Mouse (Mus musculus) MEL (cell line): ENCODE data around the gene Rell1. TPM values are rescaled to one million over a fixed set of nuclear protein-coding genes. Genes with fewer than 3 reads are reported as not detected.

Experiments
- DNase-seq: peaks from one replicate; pipeline ENCODE4 v3.0.0; 2011; ENCODE audit warnings: low read depth, low spot score
- H3K27ac ChIP-seq: 2 replicates; pipeline ENCODE4 v1.5.1; 2012; ENCODE audit warnings: low read depth, mild to moderate bottlenecking, control low read depth, low read length, moderate library complexity; ENCODE audit not compliant: control insufficient read depth
- H3K27me3 ChIP-seq, 2 experiments: fragments of 150-350 bp in 1 of 2; sonication (generic) in 1 of 2; 2 replicates each; pipeline ENCODE4 v1.6.1; 2012; ENCODE audit warnings: low read length in 2 of 2, mild to moderate bottlenecking in 2 of 2, improper control_type of control experiment in 1 of 2, moderate library complexity in 1 of 2; ENCODE audit not compliant: insufficient read depth in 2 of 2, control insufficient read depth in 1 of 2
- H3K36me3 ChIP-seq, 2 experiments: 2 replicates each; pipeline ENCODE4 v1.6.1; 2012 to 2014; ENCODE audit warnings: low read length in 2 of 2, improper control_type of control experiment in 1 of 2, inconsistent platforms in 1 of 2, mild to moderate bottlenecking in 1 of 2; ENCODE audit not compliant: insufficient read depth in 2 of 2, control insufficient read depth in 1 of 2
- H3K4me1 ChIP-seq, 2 experiments: fragments of 150-350 bp in 1 of 2; sonication (generic) in 1 of 2; 2 replicates each; pipeline ENCODE4 v1.6.1; 2012; ENCODE audit warnings: low read length in 2 of 2, improper control_type of control experiment in 1 of 2, mild to moderate bottlenecking in 1 of 2; ENCODE audit not compliant: insufficient read depth in 2 of 2, control insufficient read depth in 1 of 2
- H3K4me3 ChIP-seq, 2 experiments: fragments of 150-350 bp in 1 of 2; sonication (generic) in 1 of 2; 2 replicates each; pipeline ENCODE4 v1.5.1; 2012; ENCODE audit warnings: low read depth in 2 of 2, low read length in 2 of 2, mild to moderate bottlenecking in 2 of 2, moderate library complexity in 2 of 2, control low read depth in 1 of 2, improper control_type of control experiment in 1 of 2; ENCODE audit not compliant: control insufficient read depth in 1 of 2, insufficient read depth in 1 of 2
- H3K79me2 ChIP-seq: 2 replicates; pipeline ENCODE4 v1.6.1; 2012; ENCODE audit warnings: mild to moderate bottlenecking, low read length, moderate library complexity; ENCODE audit not compliant: control insufficient read depth, poor library complexity, insufficient read depth
- H3K9ac ChIP-seq: 2 replicates; pipeline ENCODE4 v1.6.1; 2012; ENCODE audit warnings: low read depth, mild to moderate bottlenecking, control low read depth, low read length, moderate library complexity; ENCODE audit not compliant: control insufficient read depth, poor library complexity, severe bottlenecking
- H3K9me3 ChIP-seq: fragments of 150-350 bp; sonication (generic); replicated peaks from 2 replicates; pipeline ENCODE4 v1.6.1; 2012; ENCODE audit warnings: mild to moderate bottlenecking, low read length, improper control_type of control experiment, moderate library complexity; ENCODE audit not compliant: insufficient read depth
- BHLHE40 ChIP-seq: IDR thresholded peaks from 2 replicates; pipeline ENCODE4 v1.6.1; 2012; ENCODE audit warnings: low read depth, mild to moderate bottlenecking, inconsistent platforms, low read length, improper control_type of control experiment, borderline replicate concordance
- CHD1 ChIP-seq: IDR thresholded peaks from 2 replicates; pipeline ENCODE4 v1.6.1; 2012; ENCODE audit warnings: low read depth, mild to moderate bottlenecking, inconsistent platforms, low read length, improper control_type of control experiment
- GATA1 ChIP-seq: IDR thresholded peaks from 2 replicates; pipeline ENCODE4 v1.6.1; 2011; ENCODE audit warnings: low read depth, low read length, improper control_type of control experiment
- KAT2A ChIP-seq: conservative IDR thresholded peaks from 2 replicates; pipeline ENCODE4 v1.6.1; 2012; ENCODE audit warnings: low read depth, low read length, improper control_type of control experiment, inconsistent platforms
- MAFK ChIP-seq: IDR thresholded peaks from 2 replicates; pipeline ENCODE4 v1.6.1; 2011; ENCODE audit warnings: low read depth, mild to moderate bottlenecking, low read length, improper control_type of control experiment, borderline replicate concordance
- MAX ChIP-seq: IDR thresholded peaks from 2 replicates; pipeline ENCODE4 v1.6.1; 2011; ENCODE audit warnings: low read length, improper control_type of control experiment
- MAZ ChIP-seq: IDR thresholded peaks from 2 replicates; pipeline ENCODE4 v1.6.1; 2012; ENCODE audit warnings: low read depth, mild to moderate bottlenecking, inconsistent platforms, low read length, improper control_type of control experiment
- MXI1 ChIP-seq: IDR thresholded peaks from 2 replicates; pipeline ENCODE4 v1.6.1; 2011; ENCODE audit warnings: mild to moderate bottlenecking, low read depth, low read length, improper control_type of control experiment
- MYB ChIP-seq: IDR thresholded peaks from 2 replicates; pipeline ENCODE4 v1.6.1; 2011; ENCODE audit warnings: mild to moderate bottlenecking, low read depth, low read length, improper control_type of control experiment
- NRF1 ChIP-seq: IDR thresholded peaks from 2 replicates; pipeline ENCODE4 v1.6.1; 2014; ENCODE audit warnings: low read depth, mild to moderate bottlenecking, inconsistent platforms, low read length, improper control_type of control experiment, moderate library complexity; ENCODE audit not compliant: poor library complexity, insufficient read depth, severe bottlenecking
- POLR2AphosphoS2 ChIP-seq: IDR thresholded peaks from 2 replicates; pipeline ENCODE4 v1.6.1; 2011; ENCODE audit warnings: low read length, improper control_type of control experiment
- POLR2AphosphoS5 ChIP-seq: IDR thresholded peaks from 2 replicates; pipeline ENCODE4 v1.6.1; 2012; ENCODE audit warnings: low read depth, borderline replicate concordance, mild to moderate bottlenecking, inconsistent platforms, low read length, moderate library complexity, mixed read lengths
- RAD21 ChIP-seq: IDR thresholded peaks from 2 replicates; pipeline ENCODE4 v1.6.1; 2011; ENCODE audit warnings: mild to moderate bottlenecking, low read depth, low read length, improper control_type of control experiment
- TAL1 ChIP-seq: IDR thresholded peaks from 2 replicates; pipeline ENCODE4 v1.6.1; 2012; ENCODE audit warnings: mild to moderate bottlenecking, inconsistent platforms, low read length, moderate library complexity, mixed read lengths
- TBP ChIP-seq: IDR thresholded peaks from 2 replicates; pipeline ENCODE4 v1.8.0; 2011; ENCODE audit warnings: low read depth, low read length, improper control_type of control experiment
- TCF12 ChIP-seq: IDR thresholded peaks from 2 replicates; pipeline ENCODE4 v1.6.1; 2014; ENCODE audit warnings: low read depth, mild to moderate bottlenecking, inconsistent platforms, low read length, improper control_type of control experiment, moderate library complexity
- USF1 ChIP-seq: IDR thresholded peaks from 2 replicates; pipeline ENCODE4 v1.6.1; 2014; ENCODE audit warnings: low read depth, mild to moderate bottlenecking, inconsistent platforms, low read length, improper control_type of control experiment, moderate library complexity
- ZC3H11A ChIP-seq: IDR thresholded peaks from 2 replicates; pipeline ENCODE4 v1.6.1; 2012; ENCODE audit warnings: low read depth, mild to moderate bottlenecking, inconsistent platforms, low read length, improper control_type of control experiment
- polyA plus RNA-seq, 2 experiments: library from polyadenylated mRNA; stranded (reverse) in 1 of 2; unstranded in 1 of 2; fragments of >175 nt in 1 of 2; fragments of >200 nt in 1 of 2; gene quantifications; 2 replicates each; pipeline versions ENCODE4 v1.2.1 to v1.2.4; 2012; ENCODE audit warnings: low replicate concordance in 2 of 2, low read depth in 1 of 2; ENCODE audit not compliant: insufficient read length in 2 of 2, insufficient read depth in 1 of 2, missing spikeins in 1 of 2
- total RNA-seq: library from RNA; depleted of rRNA; stranded (reverse); fragments of 300-350 nt; gene quantifications from 2 replicates; pipeline ENCODE4 v1.2.3, GENCODE M21; 2012

Gene Rell1
- total and polyA plus RNA-seq, 3 experiments, result 2.2 to 5.2 TPM; not detected in 1

DNA sequence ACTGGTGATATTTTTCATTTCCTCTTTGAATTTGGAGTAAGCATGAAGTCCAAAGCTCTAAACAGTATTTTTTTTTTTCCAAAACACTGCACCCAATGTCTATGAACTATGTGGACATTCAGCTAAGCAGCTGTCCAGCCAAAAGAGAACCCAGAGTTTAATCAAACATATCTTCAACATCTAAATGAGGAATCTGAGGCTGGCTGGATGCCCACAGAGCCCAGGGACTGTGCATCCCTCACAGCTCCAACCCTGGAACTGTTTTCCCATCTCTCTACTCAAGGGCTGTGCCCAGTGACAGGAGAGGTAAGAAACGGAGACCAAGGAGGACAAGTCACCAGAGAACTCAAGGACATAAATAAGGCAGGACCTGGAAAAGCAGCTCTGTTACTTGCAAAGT is 2.8 kb downstream of the Rell1 start:
- no peak overlapping the region for H3K27ac ChIP-seq
- no peak overlapping the region for H3K9ac ChIP-seq
- H3K4me1 ChIP-seq, result peaks cover 6 to 16% of the 10 kb centered on the region in 2 experiments
- H3K27me3 ChIP-seq, result no peaks in the 10 kb centered on the region
- DNase-seq, result peak; percentile 36
- 0 out of 2 replicates have a peak, but pooled peaks have one; percentile 34 for TF ChIP-seq TBP
- no peak for TF ChIP-seq ZC3H11A
- peaks cover 0 to 16% of the 10 kb centered on the region in 2 experiments; a peak in 2 of 4 replicates for H3K36me3 ChIP-seq
- peaks cover 2% of the 10 kb centered on the region; the same call in 1 of the 2 replicates for H3K79me2 ChIP-seq
- no peaks in the 10 kb centered on the region for H3K9me3 ChIP-seq
- no peak overlapping the region for H3K4me3 ChIP-seq

- Histone ChIP-seq H3K36me3 (peaks cover 0 to 13% of the 10 kb centered on the region in 2 experiments; a peak in 2 of 4 replicates), H3K27me3 (no peaks in the 10 kb centered on the region), H3K4me3 (no peak overlapping the region), H3K4me1 (peaks cover 4 to 10% of the 10 kb centered on the region in 2 experiments), H3K9ac (no peak overlapping the region), H3K9me3 (no peaks in the 10 kb centered on the region), H3K27ac (no peak overlapping the region), H3K79me2 (peaks cover 2% of the 10 kb centered on the region; the same call in 1 of the 2 replicates)
- TF ChIP-seq USF1 (no peak), TAL1 (no peak), TCF12 (no peak), MAZ (no peak), MYB (no peak), BHLHE40 (no peak), RAD21 (no peak), POLR2AphosphoS2 (no peak), MXI1 (no peak), GATA1 (no peak), KAT2A (no peak), NRF1 (no peak), CHD1 (no peak), POLR2AphosphoS5 (no peak), MAFK (no peak), TBP (no peak), MAX (no peak)
- DNase-seq, result no peak
Observed at GRCm38 (mm10) chr5:63964576-63964975, 4.1 kb downstream of the Rell1 start.
